Mouse (Mus musculus) neural tube, embryonic 12.5 days (tissue): ENCODE results near the gene Stk38. TPM values are rescaled to one million over a fixed set of nuclear protein-coding genes. Genes with fewer than 3 reads are reported as not detected.
"Not testable (repeated sequence)": the region's sequence is repeated elsewhere in the genome, so short reads cannot be mapped to it uniquely, and the experiment has no call there.

ENCODE experiments used
- ATAC-seq: fragments of 200-750 bp; cut with Nextera tagmentation; 2 replicates; pipeline ENCODE4 v1.8.0; 2017; ENCODE audit warnings: low read depth, mild to moderate bottlenecking, moderate TSS enrichment, moderate library complexity; ENCODE audit not compliant: low FRiP score
- H3K27ac ChIP-seq: fragments of 300-500 bp; sonication (generic); 2 replicates; pipeline ENCODE4 v1.5.1; 2016
- H3K27me3 ChIP-seq: fragments of 300-500 bp; sonication (generic); replicated peaks from 2 replicates; pipeline ENCODE4 v1.6.1; 2016; ENCODE audit warnings: mild to moderate bottlenecking
- H3K36me3 ChIP-seq: fragments of 300-500 bp; sonication (generic); 2 replicates; pipeline ENCODE4 v1.6.1; 2016; ENCODE audit warnings: mild to moderate bottlenecking
- H3K4me1 ChIP-seq: fragments of 300-500 bp; sonication (generic); 2 replicates; pipeline ENCODE4 v1.6.1; 2016
- H3K4me2 ChIP-seq: fragments of 300-500 bp; sonication (generic); replicated peaks from 2 replicates; pipeline ENCODE4 v1.6.1; 2016; ENCODE audit warnings: mild to moderate bottlenecking
- H3K4me3 ChIP-seq: fragments of 300-500 bp; sonication (generic); 2 replicates; pipeline ENCODE4 v1.5.1; 2016
- H3K9ac ChIP-seq: fragments of 300-500 bp; sonication (generic); 2 replicates; pipeline ENCODE4 v1.6.1; 2016; ENCODE audit warnings: mild to moderate bottlenecking
- H3K9me3 ChIP-seq: fragments of 300-500 bp; sonication (generic); 2 replicates; pipeline ENCODE4 v1.6.1; 2016; ENCODE audit warnings: mild to moderate bottlenecking
- WGBS: fragments of 180-500 bp; shearing (Covaris S2); methylation state at CpG from one replicate; pipeline ENCODE4 v1.1.7; 2016; 5-methylcytosine and 5-hydroxymethylcytosine counted together
- polyA plus RNA-seq: library from polyadenylated mRNA; unstranded; fragments of >200 nt; fragmentation: Nextera tagmentation; extraction: Ambion mirVana; gene quantifications from 2 replicates; pipeline ENCODE4 v1.2.1, GENCODE M21; 2016

The Stk38 gene
- polyA plus RNA-seq, 1 experiment from 2014 or later, result 157 TPM

DNA sequence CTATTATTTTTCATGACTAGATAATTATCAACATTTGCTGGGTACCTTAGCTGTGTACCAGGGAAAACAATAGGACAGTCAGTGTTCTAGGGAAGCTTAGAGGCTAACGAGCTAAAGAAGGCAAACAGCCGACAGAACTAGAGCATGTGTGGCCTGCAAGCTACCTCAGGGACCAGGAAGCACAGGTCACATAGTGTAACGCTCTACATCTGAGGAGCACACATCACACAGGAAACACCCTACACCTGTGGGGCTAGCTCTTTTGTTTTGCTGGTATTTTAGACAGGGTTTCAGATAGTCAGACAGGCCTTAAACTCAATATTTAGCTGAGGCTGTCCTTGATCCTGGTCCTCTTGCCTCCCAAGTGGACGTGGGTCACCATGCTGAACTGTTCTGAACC is 13.2 kb downstream of the Stk38 start:
- no peak overlapping the region for H3K4me3 ChIP-seq
- H3K27me3 ChIP-seq, result no peaks in the 10 kb centered on the region
- no peak overlapping the region for H3K9ac ChIP-seq
- no peaks in the 10 kb centered on the region for H3K9me3 ChIP-seq
- H3K36me3 ChIP-seq, result peaks cover 65% of the 10 kb centered on the region
- WGBS, result 95% methylated on average over 4 of the region's 4 CpGs
- no peak overlapping the region for H3K27ac ChIP-seq
- H3K4me1 ChIP-seq, result no peaks in the 10 kb centered on the region
- H3K4me2 ChIP-seq, result no peak overlapping the region
- ATAC-seq, result no peak

DNA sequence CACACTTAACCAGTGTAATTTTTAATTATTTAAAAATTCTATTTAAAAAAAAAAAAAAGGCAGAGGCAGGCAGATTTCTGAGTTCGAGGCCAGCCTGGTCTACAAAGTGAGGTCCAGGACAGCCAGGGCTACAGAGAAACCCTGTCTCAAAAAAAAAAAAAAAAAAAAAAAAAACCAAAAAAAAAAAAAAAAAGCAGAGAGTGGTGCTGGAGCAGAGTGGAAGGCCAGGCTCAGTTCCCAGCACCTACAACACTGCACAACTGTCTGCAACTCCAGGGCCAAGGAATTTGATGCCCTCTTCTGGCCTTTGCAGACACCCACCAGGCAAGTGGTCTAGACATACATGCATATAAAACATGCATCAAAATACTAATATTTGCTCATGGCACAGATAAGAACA is 14.8 kb downstream of the Stk38 start:
- H3K4me2 ChIP-seq, H3K4me1 ChIP-seq, H3K27ac ChIP-seq, ATAC-seq, H3K4me3 ChIP-seq, H3K9me3 ChIP-seq, H3K27me3 ChIP-seq, H3K9ac ChIP-seq: not testable (repeated sequence)
- peaks cover 63% of the 10 kb centered on the region for H3K36me3 ChIP-seq
- 100% methylated on average over 1 of the region's 1 CpGs for WGBS

DNA sequence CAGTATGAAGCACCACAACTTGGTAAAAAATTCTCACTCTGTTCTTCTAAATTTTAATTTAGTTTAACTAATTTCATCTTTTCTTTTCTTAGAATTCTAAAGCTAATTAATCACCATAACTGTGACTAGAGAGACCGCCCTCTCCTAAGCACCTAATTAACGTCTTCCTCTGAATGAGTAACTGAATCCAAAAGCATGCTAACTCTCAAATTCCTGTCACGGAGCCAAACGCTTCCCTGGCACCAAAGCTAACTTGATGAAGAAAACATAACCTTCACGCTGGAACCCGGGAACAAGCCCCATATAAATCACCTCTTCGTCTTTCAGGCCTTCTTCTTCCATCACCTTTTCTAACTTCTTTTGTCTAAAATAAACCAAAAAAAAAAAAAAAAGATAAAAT is 15.7 kb downstream of the Stk38 start:
- no peak overlapping the region for H3K27ac ChIP-seq
- no peaks in the 10 kb centered on the region for H3K9me3 ChIP-seq
- WGBS, result 52% methylated on average over 7 of the region's 7 CpGs

DNA sequence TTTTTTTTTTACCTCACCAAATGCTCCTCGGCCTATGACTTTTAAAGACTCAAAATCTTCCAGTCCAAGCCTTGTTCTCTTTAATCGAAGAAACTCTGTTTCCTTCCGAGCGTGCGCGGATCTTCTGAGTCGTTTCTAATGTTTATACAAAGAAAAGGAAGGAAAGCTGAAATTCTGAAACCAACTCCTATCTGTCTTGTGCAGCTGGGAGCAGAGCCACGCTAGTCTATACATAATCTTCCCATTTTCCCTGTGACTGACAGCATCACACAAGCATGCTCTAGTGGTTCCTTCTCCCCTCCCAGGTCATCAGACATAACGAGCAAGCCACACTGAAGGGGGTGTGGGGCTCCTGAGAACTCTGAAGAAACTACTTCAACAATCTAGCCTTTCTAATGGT is 16.5 kb downstream of the Stk38 start:
- H3K36me3 ChIP-seq, result peaks cover 66% of the 10 kb centered on the region
- H3K4me1 ChIP-seq, result no peaks in the 10 kb centered on the region
- no peak overlapping the region for H3K27ac ChIP-seq
- H3K9me3 ChIP-seq, result no peaks in the 10 kb centered on the region
- ATAC-seq, result no peak
- no peak overlapping the region for H3K9ac ChIP-seq
- no peak overlapping the region for H3K4me2 ChIP-seq
- H3K4me3 ChIP-seq, result no peak overlapping the region
- WGBS, result 93% methylated on average over 9 of the region's 9 CpGs
- H3K27me3 ChIP-seq, result no peaks in the 10 kb centered on the region

More for the DNA sequence above, 15.7 kb downstream of the Stk38 start:
- Histone ChIP-seq H3K4me1 (no peaks in the 10 kb centered on the region), H3K4me2 (no peak overlapping the region), H3K36me3 (peaks cover 65% of the 10 kb centered on the region), H3K27me3 (no peaks in the 10 kb centered on the region), H3K9ac (no peak overlapping the region), H3K4me3 (no peak overlapping the region)
- ATAC-seq, result no peak

DNA sequence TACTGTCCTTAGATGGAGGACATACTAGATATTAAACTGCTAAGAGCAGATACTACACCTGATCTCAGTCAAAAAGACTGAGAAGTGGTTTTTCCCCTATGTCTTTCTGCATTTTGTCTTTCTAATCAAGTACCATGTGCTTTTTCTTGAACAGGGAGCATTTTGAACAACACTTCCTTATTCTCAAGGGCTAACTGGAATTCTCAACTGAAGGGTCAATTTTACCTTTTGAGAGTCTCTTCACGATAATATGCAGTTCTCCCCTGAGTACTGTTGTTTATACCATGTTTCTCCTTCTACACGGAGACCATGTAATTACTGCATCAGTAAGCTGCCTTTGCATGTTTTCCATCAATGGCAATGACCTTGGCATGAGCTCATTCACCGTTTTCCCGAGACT is 17.7 kb downstream of the Stk38 start:
- Histone ChIP-seq H3K9me3 (no peaks in the 10 kb centered on the region), H3K4me1 (no peaks in the 10 kb centered on the region), H3K4me3 (no peak overlapping the region), H3K9ac (no peak overlapping the region), H3K27ac (no peak overlapping the region), H3K4me2 (no peak overlapping the region), H3K27me3 (no peaks in the 10 kb centered on the region), H3K36me3 (peaks cover 70% of the 10 kb centered on the region)
- ATAC-seq, result no peak
- 86% methylated on average over 4 of the region's 4 CpGs for WGBS

DNA sequence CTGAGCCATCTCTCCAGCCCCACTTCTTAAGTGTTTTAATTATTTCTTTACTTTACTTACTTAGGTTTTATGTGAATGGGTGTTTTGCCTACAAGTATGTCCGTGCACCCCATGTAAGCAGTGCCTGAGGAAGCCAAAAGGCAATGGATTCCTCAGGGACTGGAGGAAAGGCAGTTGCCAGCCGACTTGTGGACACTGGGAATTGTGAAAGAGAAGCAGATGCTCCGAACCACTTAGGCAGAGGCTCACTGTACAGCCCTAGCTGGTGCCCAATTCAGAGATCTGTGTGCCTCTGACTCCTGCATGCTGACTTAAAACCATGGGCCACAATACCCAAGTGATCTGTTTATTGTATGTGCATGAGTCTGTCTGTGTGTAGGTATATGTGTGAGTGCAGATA is 18.8 kb downstream of the Stk38 start:
- H3K4me1 ChIP-seq, result no peaks in the 10 kb centered on the region
- no peak overlapping the region for H3K4me3 ChIP-seq
- H3K9ac ChIP-seq, result no peak overlapping the region
- WGBS, result 89% methylated on average over 3 of the region's 3 CpGs
- no peak overlapping the region for H3K27ac ChIP-seq
- H3K4me2 ChIP-seq, result no peak overlapping the region
- ATAC-seq, result no peak
- peaks cover 72% of the 10 kb centered on the region for H3K36me3 ChIP-seq
- H3K9me3 ChIP-seq, result no peaks in the 10 kb centered on the region
- no peaks in the 10 kb centered on the region for H3K27me3 ChIP-seq

DNA sequence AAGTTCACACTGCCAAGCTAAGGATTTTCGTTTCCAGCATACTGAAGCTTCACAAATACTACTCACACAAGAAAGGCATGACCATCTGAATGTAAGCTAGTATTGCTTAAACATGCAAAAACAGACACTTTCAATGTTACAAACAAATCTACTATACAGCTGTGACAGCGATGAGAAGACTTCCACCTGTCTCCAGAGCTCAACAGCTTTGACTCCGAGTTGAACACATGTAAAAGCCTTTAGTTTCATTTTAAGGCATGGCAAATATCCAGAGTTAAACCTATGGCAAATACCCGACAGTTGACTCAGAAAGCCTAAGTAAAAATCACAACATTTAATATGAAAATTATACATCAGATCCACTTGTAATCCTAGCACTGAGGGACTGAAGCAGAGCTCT is 19.5 kb downstream of the Stk38 start:
- H3K27ac ChIP-seq, result no peak overlapping the region
- ATAC-seq, result no peak
- H3K27me3 ChIP-seq, result no peaks in the 10 kb centered on the region
- no peak overlapping the region for H3K4me3 ChIP-seq
- H3K36me3 ChIP-seq, result peaks cover 77% of the 10 kb centered on the region
- no peak overlapping the region for H3K9ac ChIP-seq
- 93% methylated on average over 4 of the region's 4 CpGs for WGBS
- H3K9me3 ChIP-seq, result no peaks in the 10 kb centered on the region
- H3K4me2 ChIP-seq, result no peak overlapping the region
- no peaks in the 10 kb centered on the region for H3K4me1 ChIP-seq

DNA sequence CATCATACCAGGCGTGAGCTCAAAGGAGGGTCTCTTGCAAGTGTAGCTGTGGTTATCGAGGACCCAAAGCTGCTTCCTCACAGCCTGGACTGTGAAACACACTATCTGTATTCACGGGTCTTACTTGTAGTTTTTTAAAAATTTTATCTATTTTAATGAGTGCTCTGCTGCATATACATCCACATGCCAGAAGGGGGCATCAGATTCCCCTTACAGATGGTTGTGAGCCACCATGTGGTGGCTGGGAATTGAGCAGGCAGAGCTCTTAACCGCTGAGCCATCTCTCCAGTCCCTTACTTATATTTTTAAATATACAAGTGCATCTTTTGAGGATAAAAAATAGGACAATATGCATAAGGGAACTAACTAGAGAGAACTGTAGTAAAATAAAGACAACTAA is 20.1 kb downstream of the Stk38 start:
- ATAC-seq, result no peak
- Histone ChIP-seq H3K4me1 (no peaks in the 10 kb centered on the region), H3K36me3 (peaks cover 83% of the 10 kb centered on the region), H3K4me3 (no peak overlapping the region), H3K4me2 (no peak overlapping the region), H3K9me3 (no peaks in the 10 kb centered on the region), H3K27me3 (no peaks in the 10 kb centered on the region), H3K9ac (no peak overlapping the region), H3K27ac (no peak overlapping the region)
- WGBS, result 78% methylated on average over 4 of the region's 4 CpGs

DNA sequence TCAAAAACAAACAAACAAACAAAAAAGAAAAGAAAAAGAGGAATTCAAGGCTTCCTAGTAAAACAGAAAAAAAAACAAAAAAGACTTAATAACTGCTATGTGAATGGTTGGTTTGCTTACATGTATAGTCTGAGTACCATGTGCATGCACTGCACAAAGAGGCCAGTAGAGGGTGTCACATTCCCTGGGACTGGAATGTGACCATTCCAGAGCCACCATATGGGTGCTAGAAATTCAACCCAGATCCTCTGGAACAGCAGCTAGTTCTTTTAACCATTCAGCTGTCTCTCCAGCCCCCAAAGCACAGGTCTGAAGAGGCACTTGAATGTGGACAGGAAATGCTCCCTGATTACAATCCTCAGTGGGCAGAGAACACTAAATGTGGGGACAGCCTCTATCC is 21.0 kb downstream of the Stk38 start:
- H3K27ac ChIP-seq, result no peak overlapping the region
- no peak overlapping the region for H3K4me2 ChIP-seq
- no peaks in the 10 kb centered on the region for H3K9me3 ChIP-seq
- no peak for ATAC-seq
- H3K4me1 ChIP-seq, result no peaks in the 10 kb centered on the region
- no peak overlapping the region for H3K4me3 ChIP-seq
- H3K9ac ChIP-seq, result no peak overlapping the region
- H3K27me3 ChIP-seq, result no peaks in the 10 kb centered on the region
- peaks cover 91% of the 10 kb centered on the region for H3K36me3 ChIP-seq

DNA sequence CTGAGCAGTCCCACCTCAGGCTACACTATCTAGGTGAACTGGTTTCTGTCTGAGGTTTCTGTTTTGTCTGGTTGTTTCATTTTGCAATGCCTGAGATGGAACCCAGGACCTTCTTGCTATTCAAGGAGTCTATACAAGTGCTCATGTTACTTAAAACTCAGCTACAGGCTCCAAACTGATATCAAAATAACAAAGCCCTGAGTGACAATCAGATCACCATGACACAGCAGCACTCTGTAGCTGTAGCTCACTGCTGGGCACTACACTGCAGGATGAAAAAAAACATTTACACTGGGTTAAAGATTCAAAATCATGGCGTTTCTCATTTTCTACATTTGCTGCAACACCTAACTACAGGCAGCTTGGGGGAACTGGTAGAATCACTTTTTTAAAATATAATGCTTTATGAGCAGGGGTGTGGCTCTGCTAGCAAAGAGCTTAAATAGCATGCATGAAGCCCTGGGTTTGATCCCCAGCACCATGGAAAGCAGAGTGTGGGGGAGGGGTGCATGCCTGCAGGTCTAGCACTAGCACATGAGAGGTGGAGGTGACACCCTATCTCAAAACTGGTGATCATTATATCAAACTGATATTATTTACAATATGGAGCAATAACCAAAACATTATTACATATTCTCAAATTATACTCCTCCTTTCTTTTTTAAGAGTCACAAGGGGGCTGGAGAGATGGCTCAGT is 22.9 kb downstream of the Stk38 start:
- no peaks in the 10 kb centered on the region for H3K27me3 ChIP-seq
- H3K9ac ChIP-seq, result no peak overlapping the region
- no peak overlapping the region for H3K27ac ChIP-seq
- 87% methylated on average over 1 of the region's 1 CpGs for WGBS
- no peak for ATAC-seq
- H3K9me3 ChIP-seq, result no peaks in the 10 kb centered on the region
- no peak overlapping the region for H3K4me2 ChIP-seq
- no peaks in the 10 kb centered on the region for H3K4me1 ChIP-seq
- H3K36me3 ChIP-seq, result peaks cover 90% of the 10 kb centered on the region
- no peak overlapping the region for H3K4me3 ChIP-seq

DNA sequence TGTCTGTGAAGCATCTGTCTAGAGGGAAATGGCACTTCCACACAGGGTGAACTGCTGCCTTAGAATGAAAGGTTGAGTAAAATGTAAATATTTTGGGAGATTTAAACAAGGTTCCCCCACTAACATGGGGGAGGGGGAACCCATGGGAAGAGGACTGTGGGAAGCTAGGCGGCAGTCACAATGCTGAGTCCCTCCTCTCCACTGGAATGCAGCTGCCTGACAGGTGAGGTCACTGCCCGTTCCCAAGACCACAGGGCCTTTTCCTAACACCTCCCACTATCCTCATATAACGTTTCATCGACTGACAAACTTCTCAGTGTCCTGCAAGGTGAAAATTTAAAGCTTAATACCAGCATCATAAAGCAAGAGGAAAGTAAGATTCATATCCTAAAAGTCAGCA is 25.2 kb downstream of the Stk38 start:
- Histone ChIP-seq H3K4me3 (no peak overlapping the region), H3K4me2 (no peak overlapping the region), H3K36me3 (peaks cover 89% of the 10 kb centered on the region), H3K9me3 (no peaks in the 10 kb centered on the region), H3K4me1 (no peaks in the 10 kb centered on the region), H3K27me3 (no peaks in the 10 kb centered on the region), H3K9ac (no peak overlapping the region), H3K27ac (no peak overlapping the region)
- no peak for ATAC-seq
- WGBS, result 52% methylated on average over 4 of the region's 4 CpGs

DNA sequence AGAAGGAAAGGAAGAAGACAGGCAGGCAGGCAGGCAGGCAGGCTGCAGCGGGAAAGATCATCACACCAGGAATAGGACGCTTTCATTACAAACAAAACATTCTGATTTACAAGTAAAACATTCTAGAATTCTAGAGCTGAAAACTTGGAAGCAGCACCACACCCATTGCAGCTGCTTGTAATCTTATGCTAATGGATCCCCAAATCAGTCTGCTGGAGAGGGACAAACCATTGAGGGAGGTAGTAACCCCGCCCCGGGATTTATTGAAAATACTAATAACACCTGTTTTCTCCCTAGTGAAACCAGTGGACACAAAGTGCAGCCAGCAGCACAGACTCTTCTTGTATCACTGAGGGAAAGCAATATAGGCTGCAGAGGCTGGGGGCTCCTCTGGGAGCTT is 26.7 kb downstream of the Stk38 start:
- Histone ChIP-seq H3K4me1 (no peaks in the 10 kb centered on the region), H3K36me3 (peaks cover 88% of the 10 kb centered on the region), H3K9ac (no peak overlapping the region), H3K4me3 (no peak overlapping the region), H3K9me3 (no peaks in the 10 kb centered on the region), H3K27ac (no peak overlapping the region), H3K4me2 (no peak overlapping the region), H3K27me3 (no peaks in the 10 kb centered on the region)
- 81% methylated on average over 4 of the region's 4 CpGs for WGBS
- no peak for ATAC-seq

DNA sequence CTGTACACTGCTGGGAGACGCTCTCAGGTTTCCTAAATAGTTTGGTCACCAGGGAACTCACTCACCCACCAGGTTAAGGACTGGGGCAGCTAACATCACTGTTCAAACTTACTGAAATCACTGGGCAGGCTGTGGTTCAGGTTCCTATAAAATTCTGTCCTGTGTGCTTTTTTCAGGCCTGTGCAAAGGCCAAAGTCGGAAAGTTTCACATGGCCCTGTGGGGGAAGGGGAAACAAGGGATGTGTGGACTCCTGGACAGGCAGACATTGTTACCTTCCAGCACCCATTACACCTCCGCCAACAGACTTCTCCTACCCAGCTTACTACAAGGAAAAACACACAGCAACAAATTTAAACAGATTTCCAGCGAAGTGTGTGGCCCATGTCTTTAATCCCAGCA is 28.7 kb downstream of the Stk38 start:
- Histone ChIP-seq H3K4me2 (no peak overlapping the region), H3K27me3 (no peaks in the 10 kb centered on the region), H3K36me3 (peaks cover 89% of the 10 kb centered on the region), H3K4me1 (no peaks in the 10 kb centered on the region), H3K4me3 (no peak overlapping the region), H3K9ac (no peak overlapping the region), H3K9me3 (no peaks in the 10 kb centered on the region), H3K27ac (no peak overlapping the region)
- ATAC-seq, result no peak
- 95% methylated on average over 4 of the region's 4 CpGs for WGBS
